Mouse (Mus musculus) erythroblast, embryonic 14.5 days (primary cell): ENCODE measurements around the gene Ceacam2. TPM values are rescaled to one million over a fixed set of nuclear protein-coding genes. Genes with fewer than 3 reads are reported as not detected.
"Not testable (repeated sequence)": the region's sequence is repeated elsewhere in the genome, so short reads cannot be mapped to it uniquely, and the experiment has no call there.

Experiments used
- H3K27me3 ChIP-seq: 2 replicates; pipeline ENCODE4 v1.6.1; 2012; ENCODE audit warnings: inconsistent platforms; ENCODE audit not compliant: control insufficient read depth
- H3K36me3 ChIP-seq: 2 replicates; pipeline ENCODE4 v1.6.1; 2012; ENCODE audit warnings: mild to moderate bottlenecking, inconsistent platforms; ENCODE audit not compliant: control insufficient read depth
- H3K4me1 ChIP-seq: 2 replicates; pipeline ENCODE4 v1.6.1; 2012; ENCODE audit warnings: inconsistent platforms; ENCODE audit not compliant: control insufficient read depth
- H3K4me3 ChIP-seq: replicated peaks from 2 replicates; pipeline ENCODE3; 2012; ENCODE audit warnings: moderate library complexity, mild to moderate bottlenecking, inconsistent platforms
- H3K9me3 ChIP-seq: 2 replicates; pipeline ENCODE4 v1.6.1; 2012; ENCODE audit warnings: low read length, inconsistent platforms, mixed read lengths; ENCODE audit not compliant: control insufficient read depth
- GATA1 ChIP-seq: IDR thresholded peaks from 2 replicates; pipeline ENCODE4 v1.6.1; 2012; ENCODE audit warnings: low read length, inconsistent platforms, mixed read lengths
- TAL1 ChIP-seq: IDR thresholded peaks from 3 replicates; pipeline ENCODE4 v1.6.1; 2012; ENCODE audit warnings: low read length, inconsistent platforms, mixed read lengths
- polyA plus RNA-seq: library from polyadenylated mRNA; stranded (reverse); fragments of >175 nt; gene quantifications from 2 replicates; pipeline ENCODE4 v1.2.3, GENCODE M21; 2012

Gene Ceacam2
- polyA plus RNA-seq, 1 experiment, result not detected

GRCm38 (mm10) chr7:25485061-25485460 is 54.6 kb downstream of the Ceacam2 start:
- Histone ChIP-seq H3K36me3 (no peaks in the 10 kb centered on the region), H3K4me1 (no peaks in the 10 kb centered on the region), H3K27me3 (no peaks in the 10 kb centered on the region), H3K4me3 (no peak overlapping the region), H3K9me3 (no peaks in the 10 kb centered on the region)
- TF ChIP-seq TAL1, result no peak
- no peak for TF ChIP-seq GATA1

- H3K4me1 ChIP-seq, result no peaks in the 10 kb centered on the region
- H3K9me3 ChIP-seq, result no peaks in the 10 kb centered on the region
- H3K27me3 ChIP-seq, result no peaks in the 10 kb centered on the region
- no peak overlapping the region for H3K4me3 ChIP-seq
- TF ChIP-seq GATA1, result no peak
- TF ChIP-seq TAL1, result no peak
- H3K36me3 ChIP-seq, result no peaks in the 10 kb centered on the region
These were observed 56.4 kb downstream of the Ceacam2 start for GRCm38 (mm10) chr7:25483133-25483735.

- H3K4me1 ChIP-seq, H3K4me3 ChIP-seq, H3K27me3 ChIP-seq, H3K36me3 ChIP-seq, H3K9me3 ChIP-seq: not testable (repeated sequence)
These were observed 58.9 kb downstream of the Ceacam2 start for GRCm38 (mm10) chr7:25480791-25481190.

GRCm38 (mm10) chr7:25479440-25479839 is 60.2 kb downstream of the Ceacam2 start:
- Histone ChIP-seq H3K4me3 (no peak overlapping the region), H3K27me3 (no peaks in the 10 kb centered on the region), H3K4me1 (peaks cover 3% of the 10 kb centered on the region; the same call in 1 of the 2 replicates), H3K36me3 (no peaks in the 10 kb centered on the region), H3K9me3 (no peaks in the 10 kb centered on the region)
- no peak for TF ChIP-seq TAL1

GRCm38 (mm10) chr7:25477752-25478093 is 61.9 kb downstream of the Ceacam2 start:
- not testable (repeated sequence) for H3K27me3 ChIP-seq, H3K4me1 ChIP-seq, H3K9me3 ChIP-seq, H3K36me3 ChIP-seq, H3K4me3 ChIP-seq

- H3K36me3 ChIP-seq, H3K27me3 ChIP-seq, H3K4me3 ChIP-seq, H3K4me1 ChIP-seq, H3K9me3 ChIP-seq: not testable (repeated sequence)
These were observed 62.4 kb downstream of the Ceacam2 start, which contains the start of gene Ceacam1 for GRCm38 (mm10) chr7:25477091-25477751. Ceacam1 (minus strand) TSS chr7:25477603.

GRCm38 (mm10) chr7:25471821-25472220 is 67.8 kb downstream of the Ceacam2 start:
- H3K27me3 ChIP-seq, H3K4me1 ChIP-seq, H3K36me3 ChIP-seq, H3K9me3 ChIP-seq, H3K4me3 ChIP-seq: not testable (repeated sequence)

Other genes with a start within 250 kb of the Ceacam2 start
- gene Pafah1b3, start 241.9 kb downstream of the Ceacam2 start, polyA plus RNA-seq, result 1.2 TPM in 2 replicates
- gene Prr19, start 238.4 kb downstream of the Ceacam2 start, polyA plus RNA-seq, result not detected in 2 replicates
- not detected in 2 replicates for gene Tmem145, start 233.8 kb downstream of the Ceacam2 start, polyA plus RNA-seq
- gene Megf8, start 222.7 kb downstream of the Ceacam2 start, polyA plus RNA-seq, result 0.03 and 0.16 TPM in 2 replicates
- gene Cnfn, start 170.1 kb downstream of the Ceacam2 start, polyA plus RNA-seq, result not detected in 2 replicates
- 0.22 and 0.32 TPM in 2 replicates for gene Lipe, start 141.1 kb downstream of the Ceacam2 start, polyA plus RNA-seq
- gene Cxcl17, start 127.0 kb downstream of the Ceacam2 start, polyA plus RNA-seq, result not detected in 2 replicates
- gene Ceacam1, start 62.3 kb downstream of the Ceacam2 start, polyA plus RNA-seq, result 0.01 TPM in 1 of 2 replicates, not detected in the other
- not detected in 2 replicates for gene Erich4, start 76.0 kb upstream of the Ceacam2 start, polyA plus RNA-seq
- gene Dmac2, start 79.6 kb upstream of the Ceacam2 start, polyA plus RNA-seq, result 0.73 and 1.1 TPM in 2 replicates
- 0.10 and 0.23 TPM in 2 replicates for gene B3gnt8, start 86.8 kb upstream of the Ceacam2 start, polyA plus RNA-seq
- gene Bckdha, start 119.1 kb upstream of the Ceacam2 start, polyA plus RNA-seq, result 2.4 and 3.2 TPM in 2 replicates
- gene Exosc5, start 119.3 kb upstream of the Ceacam2 start, polyA plus RNA-seq, result 11.8 and 15.6 TPM in 2 replicates
- 0.01 and 0.11 TPM in 2 replicates for gene Tmem91, start 135.3 kb upstream of the Ceacam2 start, polyA plus RNA-seq
- gene B9d2, start 140.9 kb upstream of the Ceacam2 start, polyA plus RNA-seq, result 4.8 and 8.3 TPM in 2 replicates
- 21.9 and 23.6 TPM in 2 replicates for gene Tgfb1, start 147.1 kb upstream of the Ceacam2 start, polyA plus RNA-seq
- 8.8 and 9.3 TPM in 2 replicates for gene Ccdc97, start 179.2 kb upstream of the Ceacam2 start, polyA plus RNA-seq
- 32.8 and 36.7 TPM in 2 replicates for gene Hnrnpul1, start 214.9 kb upstream of the Ceacam2 start, polyA plus RNA-seq
- 0.26 and 0.61 TPM in 2 replicates for gene Axl, start 248.8 kb upstream of the Ceacam2 start, polyA plus RNA-seq